In the genomic region with DNA sequence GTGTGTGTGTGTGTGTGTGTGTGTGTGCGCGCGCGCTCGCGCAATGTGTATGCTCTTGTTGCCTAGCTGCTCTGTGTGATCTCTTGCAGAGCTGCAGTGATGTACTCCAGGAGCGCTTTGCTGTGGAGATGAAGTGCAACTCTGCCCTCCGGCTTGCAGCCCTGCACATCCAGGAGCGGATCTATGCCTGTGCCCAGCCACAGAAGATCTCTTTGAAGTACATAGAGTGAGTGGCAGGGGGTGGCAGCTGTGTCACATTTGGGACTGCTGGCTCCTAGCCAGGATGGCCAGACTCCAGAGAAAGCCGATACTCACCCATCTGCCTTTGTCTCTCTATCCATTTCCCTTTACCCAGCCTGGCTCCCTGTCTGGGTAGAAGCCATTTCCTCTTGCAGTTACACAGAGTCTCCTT, we compare ENCODE assay signal across 8 mouse cellular contexts. TPM values are rescaled to one million over a fixed set of nuclear protein-coding genes. Genes with fewer than 3 reads are reported as not detected.
DNase-seq lines count a peak whose midpoint lies in the region; ATAC-seq lines count a peak whose summit lies in the region.

No protein-coding gene starts in this region.

- peaks cover 7% of the 10 kb centered on the region in 2 experiments for H3K4me1 ChIP-seq in heart, embryonic 14.5 days (ENCODE audit: control insufficient read depth in 2 of 2, insufficient read depth in 2 of 2, low read length in 2 of 2)
- peaks cover 9% of the 10 kb centered on the region for H3K4me1 ChIP-seq in forebrain, embryonic 14.5 days (ENCODE audit: control insufficient read depth, insufficient read depth, low read length)
- peaks cover 11% of the 10 kb centered on the region; the same call in 1 of the 2 replicates for H3K4me1 ChIP-seq in neural tube, embryonic 15.5 days

- WGBS in heart, embryonic 14.5 days = 57% methylated on average over 10 of the region's 10 CpGs
- WGBS in forebrain, embryonic 14.5 days = 53% methylated on average over 10 of the region's 10 CpGs
- WGBS in neural tube, embryonic 15.5 days = 66% methylated on average over 10 of the region's 10 CpGs

- no peak overlapping the region for H3K9ac ChIP-seq in heart, embryonic 14.5 days (ENCODE audit: low read length)
- peak overlapping the region; percentile 25; the same call in 1 of the 2 replicates for H3K9ac ChIP-seq in forebrain, embryonic 14.5 days (ENCODE audit: low read length)
- no peak overlapping the region for H3K9ac ChIP-seq in neural tube, embryonic 15.5 days (replicated peaks)

- ATAC-seq in heart, embryonic 14.5 days (ENCODE audit: insufficient number of reproducible peaks, insufficient read depth, low FRiP score, low read depth) = peak; percentile 70
- peak; percentile 93 for ATAC-seq in forebrain, embryonic 14.5 days
- ATAC-seq in neural tube, embryonic 15.5 days (ENCODE audit: low FRiP score) = peak; percentile 75

- H3K27ac ChIP-seq in heart, embryonic 14.5 days (replicated peaks in 1 of 2; ENCODE audit: control insufficient read depth in 1 of 2, insufficient read depth in 1 of 2, low read depth in 2 of 2, low read length in 2 of 2) = peak overlapping the region; percentile 44 to 45; a peak in 2 of 4 replicates
- peak overlapping the region; percentile 52; the same call in 1 of the 2 replicates for H3K27ac ChIP-seq in forebrain, embryonic 14.5 days (ENCODE audit: low read depth, low read length)
- H3K27ac ChIP-seq in neural tube, embryonic 15.5 days (replicated peaks) = peak overlapping the region; percentile 63

- H3K36me3 ChIP-seq in heart, embryonic 14.5 days (ENCODE audit: control insufficient read depth, insufficient read depth, low read length) = no peaks in the 10 kb centered on the region
- H3K36me3 ChIP-seq in forebrain, embryonic 14.5 days (ENCODE audit: control insufficient read depth, insufficient read depth, low read length) = no peaks in the 10 kb centered on the region
- no peaks in the 10 kb centered on the region for H3K36me3 ChIP-seq in neural tube, embryonic 15.5 days

- no peak for DNase-seq in heart, adult 18-20 months
- peak; percentile 45 for DNase-seq in adrenal gland, postnatal 25 days
- peak; percentile 81 for DNase-seq in forebrain, embryonic 14.5 days (ENCODE audit: low spot score)
- DNase-seq in kidney, postnatal 36 days = peak; percentile 11 to 38
- no peak for DNase-seq in adipocyte (ENCODE audit: low spot score)
- DNase-seq in left cerebral cortex, adult 18-20 months (ENCODE audit: low spot score in 2 of 2) = no peak

- H3K9me3 ChIP-seq in heart, embryonic 14.5 days (ENCODE audit: control insufficient read depth, low read length) = no peaks in the 10 kb centered on the region
- H3K9me3 ChIP-seq in forebrain, embryonic 14.5 days (replicated peaks; ENCODE audit: control insufficient read depth, low read length) = no peaks in the 10 kb centered on the region
- H3K9me3 ChIP-seq in neural tube, embryonic 15.5 days (replicated peaks) = no peaks in the 10 kb centered on the region

- H3K4me2 ChIP-seq in heart, embryonic 14.5 days (ENCODE audit: low read length) = no peak overlapping the region
- no peak overlapping the region; the same call in 1 of the 2 replicates for H3K4me2 ChIP-seq in forebrain, embryonic 14.5 days (ENCODE audit: low read length)
- peak overlapping the region; percentile 25 for H3K4me2 ChIP-seq in neural tube, embryonic 15.5 days

- H3K27me3 ChIP-seq in heart, embryonic 14.5 days (ENCODE audit: control insufficient read depth, insufficient read depth, low read length) = no peaks in the 10 kb centered on the region
- H3K27me3 ChIP-seq in forebrain, embryonic 14.5 days (replicated peaks; ENCODE audit: control insufficient read depth, insufficient read depth, low read length) = no peaks in the 10 kb centered on the region
- H3K27me3 ChIP-seq in neural tube, embryonic 15.5 days (replicated peaks) = no peaks in the 10 kb centered on the region

- H3K4me3 ChIP-seq in heart, embryonic 14.5 days (ENCODE audit: control insufficient read depth in 1 of 2, insufficient read depth in 1 of 2, low read depth in 1 of 2, low read length in 2 of 2) = no peak overlapping the region
- H3K4me3 ChIP-seq in forebrain, embryonic 14.5 days (ENCODE audit: low read depth, low read length) = no peak overlapping the region
- no peak overlapping the region for H3K4me3 ChIP-seq in neural tube, embryonic 15.5 days (replicated peaks)

RNA-seq across cellular contexts. Expression of gene Trmt10b, which starts 25.9 kb away (rescaled TPM):
- 10.1 and 10.6 TPM in 2 replicates for polyA plus RNA-seq in heart, embryonic 14.5 days (2014; fragmentation: Nextera tagmentation; extraction: Ambion mirVana)
- total RNA-seq in heart, adult 18-20 months (2021) = 1 to 10 TPM; 5.2 to 6.0 TPM
- 10.2 and 14.9 TPM in 2 replicates for total RNA-seq in adrenal gland, postnatal 25 days (2021)
- 23.9 and 25.6 TPM in 2 replicates for polyA plus RNA-seq in forebrain, embryonic 14.5 days (2014; fragmentation: Nextera tagmentation; extraction: Ambion mirVana)
- 22.8 and 23.5 TPM in 2 replicates for polyA plus RNA-seq in neural tube, embryonic 15.5 days (2015; fragmentation: Nextera tagmentation; extraction: Ambion mirVana)
- 10 to 100 TPM; 11.6 to 16.0 TPM for total RNA-seq in left cerebral cortex, adult 18-20 months (2021)

Comparison
In these comparisons a context has a peak if more than half of its experiments do, and no peak if none do; other contexts are left out.
1. DNase-seq: peak in adrenal gland, postnatal 25 days (single experiment), forebrain, embryonic 14.5 days (single experiment) and kidney, postnatal 36 days (2 of 2); none in heart, adult 18-20 months (0 of 2), adipocyte (single experiment) and left cerebral cortex, adult 18-20 months (0 of 2).
2. Peak in every context shown above with its lines, with median percentiles within 50 percentile points of each other: ATAC-seq and H3K27ac ChIP-seq.